Mouse (Mus musculus): ENCODE measurements at regions not wholly inside any gene's neighbourhood (a gene's known extent, or its start where the extent isn't known, plus 50 kb on each side); places are given as distances from the start of the nearest gene placed in this dataset.

GRCm38 (mm10) chr16:60941767-60942166, 336.4 kb upstream of the Epha6 start:
- DNase-seq (ENCODE audit: low read depth, low spot score) = peak; percentile 32
